Mouse (Mus musculus) megakaryocyte, embryonic 14.5 days (primary cell): ENCODE data around the gene Dot1l.

Experiments
- FLI1 ChIP-seq: IDR thresholded peaks from 2 replicates; pipeline ENCODE4 v1.6.1; 2012; ENCODE audit warnings: low read length, inconsistent platforms, mixed read lengths
- GATA1 ChIP-seq: IDR thresholded peaks from 3 replicates; pipeline ENCODE4 v1.6.1; 2012; ENCODE audit warnings: mixed read lengths, low read length, inconsistent platforms, borderline replicate concordance

DNA sequence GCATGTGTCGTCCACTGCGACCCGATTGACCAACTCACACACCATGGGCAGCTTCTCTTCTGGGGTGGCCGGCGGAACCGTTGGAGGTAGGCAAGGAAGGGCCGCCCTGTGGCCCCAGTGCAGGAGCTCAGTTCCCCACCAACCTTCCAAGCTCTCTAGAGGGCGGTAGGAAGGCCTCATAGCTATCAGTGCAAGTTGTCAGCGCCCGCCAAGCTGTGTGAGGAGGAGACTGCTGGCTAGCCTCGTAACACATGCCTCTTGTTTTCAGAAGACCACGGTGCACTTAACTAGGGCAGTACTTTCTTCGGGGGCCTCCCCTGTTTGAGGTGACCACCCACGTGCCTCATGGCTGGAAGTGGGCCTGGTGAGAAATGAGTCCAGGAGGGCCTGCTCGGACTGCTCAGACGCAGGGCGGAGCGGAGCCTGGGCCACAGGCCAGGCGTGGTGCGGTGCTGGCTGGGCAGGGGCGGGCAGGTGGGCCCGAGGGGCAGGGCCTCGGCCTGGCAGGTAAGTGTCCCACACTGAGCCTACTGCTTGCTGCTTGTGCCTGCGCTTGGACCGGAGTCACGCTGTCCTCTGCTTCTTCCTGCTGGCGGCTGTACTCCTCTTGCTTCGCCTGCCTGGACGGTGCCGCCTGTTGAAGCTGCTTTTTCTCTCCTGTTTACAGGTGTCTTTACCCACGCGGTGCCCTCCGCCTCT, 36.6 kb downstream of the Dot1l start:
- TF ChIP-seq FLI1 (no peak), GATA1 (no peak)
